Comparison of ENCODE assay signal across 13 mouse cellular contexts in the genomic region with DNA sequence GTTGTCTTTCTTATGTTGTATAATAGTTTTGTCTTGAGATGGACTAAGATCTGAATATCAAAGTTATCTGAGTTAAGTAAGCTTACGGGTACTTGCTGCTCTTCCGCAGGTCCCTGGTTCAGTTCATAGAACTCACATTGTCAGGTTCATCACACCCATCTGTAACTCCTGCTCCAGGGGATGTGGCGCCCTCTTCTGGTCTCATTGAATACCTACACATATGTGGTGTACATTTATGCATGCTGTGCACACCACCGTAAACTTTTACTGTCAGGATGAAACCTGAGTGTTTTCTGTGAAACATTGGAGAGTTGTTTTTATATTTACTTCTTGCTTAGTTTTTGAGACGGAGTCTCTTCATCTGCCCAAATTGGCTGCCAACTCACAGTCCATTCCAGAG. TPM values are rescaled to one million over a fixed set of nuclear protein-coding genes. Genes with fewer than 3 reads are reported as not detected.
DNase-seq lines count a peak whose midpoint lies in the region; ATAC-seq and TF ChIP-seq lines count a peak whose summit lies in the region.
"Had no signal": no experiment of that assay in that cellular context is flagged by ENCODE, and none has a peak within 500 bp of the region (broad histone marks: within the 10 kb centered on the region; RNA-seq: fewer than 3 reads in every experiment).

No protein-coding gene starts in this region.

- peak; percentile 31 for DNase-seq in embryo, embryonic 10 days (ENCODE audit: low spot score)
- no peak for DNase-seq in embryo, embryonic 11 days
- no peak for DNase-seq in liver, adult 2 months (ENCODE audit: extremely low read depth, low read depth, low spot score)
- peak; percentile 21 for DNase-seq in NIH3T3 (ENCODE audit: low read depth)
- peak; percentile 52 for DNase-seq in naive thymus-derived CD4-positive, alpha-beta T cell, adult 2 months (ENCODE audit: low read depth)
- no peak for DNase-seq in layer of hippocampus, postnatal 14 days (ENCODE audit: low spot score in 2 of 2)
- DNase-seq in forebrain, embryonic 10.5 days (ENCODE audit: extremely low spot score, low spot score): no peak
- DNase-seq: lung, postnatal 14 days had no signal

- peaks cover 11% of the 10 kb centered on the region; the same call in 1 of the 2 replicates for H3K79me2 ChIP-seq in liver, adult 2 months (ENCODE audit: control insufficient read depth, insufficient read depth, low read length)

- H3K9ac ChIP-seq in liver, adult 2 months (ENCODE audit: low read depth, low read length): no peak overlapping the region
- H3K9ac ChIP-seq in liver, embryonic 12.5 days: no peak overlapping the region
- H3K9ac ChIP-seq: heart, embryonic 15.5 days; kidney, embryonic 15.5 days had no signal

- no peaks in the 10 kb centered on the region for H3K9me3 ChIP-seq in liver, embryonic 12.5 days (replicated peaks)
- H3K9me3 ChIP-seq in forebrain, embryonic 10.5 days: no peaks in the 10 kb centered on the region; the same call in 1 of the 2 replicates
- H3K9me3 ChIP-seq: embryonic facial prominence, embryonic 10.5 days; heart, embryonic 15.5 days; kidney, embryonic 15.5 days had no signal

- H3K36me3 ChIP-seq in liver, adult 2 months (ENCODE audit: control insufficient read depth, insufficient read depth, low read length): peaks cover 67% of the 10 kb centered on the region
- peaks cover 93% of the 10 kb centered on the region for H3K36me3 ChIP-seq in liver, embryonic 12.5 days
- H3K36me3 ChIP-seq in forebrain, embryonic 10.5 days (replicated peaks): peaks cover 96% of the 10 kb centered on the region

- TF ChIP-seq POLR2A in liver, adult 2 months (IDR thresholded peaks at IDR 0.05; ENCODE audit: extremely low read depth, insufficient read depth, low read length): no peak

- no peak for ATAC-seq in liver, embryonic 12.5 days
- ATAC-seq: forebrain, embryonic 16.5 days had no signal

- peak; percentile 24; the same call in 1 of the 2 replicates for TF ChIP-seq CTCF in liver, adult 2 months (IDR thresholded peaks at IDR 0.05; ENCODE audit: low read depth, low read length)

- peaks cover 4% of the 10 kb centered on the region for H3K4me1 ChIP-seq in liver, adult 2 months (ENCODE audit: control insufficient read depth, insufficient read depth, low read length)
- H3K4me1 ChIP-seq in liver, embryonic 12.5 days: no peaks in the 10 kb centered on the region
- no peaks in the 10 kb centered on the region for H3K4me1 ChIP-seq in forebrain, embryonic 10.5 days
- H3K4me1 ChIP-seq: embryonic facial prominence, embryonic 10.5 days; kidney, embryonic 15.5 days had no signal

- no peak overlapping the region for H3K27ac ChIP-seq in liver, adult 2 months (replicated peaks; ENCODE audit: insufficient read depth, low read depth, low read length)
- H3K27ac ChIP-seq in liver, embryonic 12.5 days: no peak overlapping the region
- H3K27ac ChIP-seq in forebrain, embryonic 10.5 days: no peak overlapping the region
- H3K27ac ChIP-seq: embryonic facial prominence, embryonic 10.5 days; heart, embryonic 15.5 days; kidney, embryonic 15.5 days had no signal

- no peak overlapping the region for H3K4me3 ChIP-seq in liver, adult 2 months (ENCODE audit: insufficient read depth, low read depth, low read length)
- no peak overlapping the region for H3K4me3 ChIP-seq in liver, embryonic 12.5 days
- no peak overlapping the region for H3K4me3 ChIP-seq in forebrain, embryonic 10.5 days
- H3K4me3 ChIP-seq: embryonic facial prominence, embryonic 10.5 days; heart, embryonic 15.5 days; kidney, embryonic 15.5 days had no signal

- H3K27me3 ChIP-seq in liver, adult 2 months (ENCODE audit: control insufficient read depth, insufficient read depth, low read length): no peaks in the 10 kb centered on the region
- H3K27me3 ChIP-seq in liver, embryonic 12.5 days (replicated peaks): no peaks in the 10 kb centered on the region
- no peaks in the 10 kb centered on the region for H3K27me3 ChIP-seq in forebrain, embryonic 10.5 days (ENCODE audit: poor library complexity, severe bottlenecking)
- H3K27me3 ChIP-seq: heart, embryonic 15.5 days; kidney, embryonic 15.5 days had no signal

- 99% methylated on average over 5 of the region's 5 CpGs for WGBS in liver, adult 2 months
- WGBS in liver, embryonic 12.5 days (ENCODE audit: insufficient replicate concordance): 94% methylated on average over 5 of the region's 5 CpGs
- WGBS in forebrain, embryonic 10.5 days: 97% methylated on average over 5 of the region's 5 CpGs

- H3K4me2 ChIP-seq in liver, embryonic 12.5 days: no peak overlapping the region
- H3K4me2 ChIP-seq: heart, embryonic 15.5 days; kidney, embryonic 15.5 days had no signal

RNA-seq across cellular contexts. Expression of a gene that starts 9.2 kb away (rescaled TPM):
- 42.8 and 46.2 TPM in 2 replicates for total RNA-seq in liver, adult 2 months (2014; rRNA removed)
- polyA plus RNA-seq in liver, adult 2 months (2012; rRNA removed): 18.8 and 20.4 TPM in 2 replicates
- 31.4 and 32.8 TPM in 2 replicates for polyA plus RNA-seq in liver, embryonic 12.5 days (2016; fragmentation: Nextera tagmentation; extraction: Ambion mirVana)
- 100 to 1,000 TPM; 136 to 151 TPM for total RNA-seq in layer of hippocampus, postnatal 14 days (2021)
- polyA plus RNA-seq in forebrain, embryonic 10.5 days (2016; fragmentation: Nextera tagmentation; extraction: Ambion mirVana): 39.1 and 46.7 TPM in 2 replicates

RNA-seq across cellular contexts. Expression of a gene that starts 19.9 kb away (rescaled TPM):
- total RNA-seq in liver, adult 2 months (2014; rRNA removed): 165 TPM in 2 replicates
- 67.7 and 68.6 TPM in 2 replicates for polyA plus RNA-seq in liver, adult 2 months (2012; rRNA removed)
- polyA plus RNA-seq in liver, embryonic 12.5 days (2016; fragmentation: Nextera tagmentation; extraction: Ambion mirVana): 68.3 and 71.9 TPM in 2 replicates
- 100 to 1,000 TPM; 161 to 165 TPM for total RNA-seq in layer of hippocampus, postnatal 14 days (2021)
- 105 and 112 TPM in 2 replicates for polyA plus RNA-seq in forebrain, embryonic 10.5 days (2016; fragmentation: Nextera tagmentation; extraction: Ambion mirVana)

RNA-seq across cellular contexts. Expression of a gene that starts 59.9 kb away (rescaled TPM):
- 0.18 and 0.20 TPM in 2 replicates for total RNA-seq in liver, adult 2 months (2014; rRNA removed)
- 0.09 and 0.12 TPM in 2 replicates for polyA plus RNA-seq in liver, adult 2 months (2012; rRNA removed)
- 5.6 and 6.3 TPM in 2 replicates for polyA plus RNA-seq in liver, embryonic 12.5 days (2016; fragmentation: Nextera tagmentation; extraction: Ambion mirVana)
- total RNA-seq in layer of hippocampus, postnatal 14 days (2021): 10 to 100 TPM; 26.1 to 30.4 TPM
- polyA plus RNA-seq in forebrain, embryonic 10.5 days (2016; fragmentation: Nextera tagmentation; extraction: Ambion mirVana): 7.7 and 8.0 TPM in 2 replicates

Comparison
In these comparisons a context has a peak if more than half of its experiments do, and no peak if none do; other contexts are left out.
1. DNase-seq: peak in embryo, embryonic 10 days (single experiment), NIH3T3 (single experiment) and naive thymus-derived CD4-positive, alpha-beta T cell, adult 2 months (single experiment); none in embryo, embryonic 11 days (single experiment), liver, adult 2 months (single experiment), layer of hippocampus, postnatal 14 days (0 of 2) and forebrain, embryonic 10.5 days (single experiment).